Mouse (Mus musculus): ENCODE data around the gene Slc44a4.

DNA sequence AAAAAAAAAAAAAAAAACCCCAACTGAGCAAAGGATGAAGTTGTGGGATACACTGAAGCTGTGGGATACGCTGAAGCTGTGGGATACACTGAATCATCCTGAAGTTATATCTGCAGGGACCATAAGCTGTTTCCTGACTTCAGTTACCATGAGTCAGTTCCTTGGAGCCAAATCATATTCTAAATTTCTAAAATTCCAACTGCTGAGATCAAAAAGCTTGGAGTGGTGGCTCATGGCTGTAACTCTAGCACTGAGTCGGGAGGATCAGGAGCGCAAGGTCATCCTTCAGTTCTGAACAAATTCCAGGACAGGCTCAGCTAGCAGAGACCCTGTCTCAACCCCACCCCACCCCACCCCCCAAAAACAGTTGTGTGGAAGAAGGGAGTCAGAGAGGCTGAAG, 28.7 kb upstream of the Slc44a4 start:
- TF ChIP-seq POLR2A (IDR thresholded peaks at IDR 0.05; ENCODE audit: insufficient read depth, low read depth, low read length) = no peak
- no peak for TF ChIP-seq CTCF (IDR thresholded peaks at IDR 0.05)

Measured in heart, adult 2 months (tissue).